Mouse (Mus musculus) embryonic facial prominence, embryonic 12.5 days (tissue): ENCODE measurements around the gene Parp12. TPM values are rescaled to one million over a fixed set of nuclear protein-coding genes. Genes with fewer than 3 reads are reported as not detected.

Experiments used
- ATAC-seq: fragments of 200-750 bp; cut with Nextera tagmentation; 2 replicates; pipeline ENCODE4 v1.8.0; 2017; ENCODE audit not compliant: insufficient number of reproducible peaks, insufficient read depth, low FRiP score, low TSS enrichment
- H3K27ac ChIP-seq: fragments of 300-500 bp; sonication (generic); 2 replicates; pipeline ENCODE4 v1.5.1; 2016; ENCODE audit warnings: mild to moderate bottlenecking
- H3K27me3 ChIP-seq: fragments of 300-500 bp; sonication (generic); 2 replicates; pipeline ENCODE4 v1.6.1; 2016; ENCODE audit warnings: mild to moderate bottlenecking, moderate library complexity
- H3K36me3 ChIP-seq: fragments of 300-500 bp; sonication (generic); 2 replicates; pipeline ENCODE4 v1.6.1; 2016; ENCODE audit warnings: mild to moderate bottlenecking
- H3K4me1 ChIP-seq: fragments of 300-500 bp; sonication (generic); 2 replicates; pipeline ENCODE4 v1.6.1; 2016
- H3K4me2 ChIP-seq: fragments of 300-500 bp; sonication (generic); replicated peaks from 2 replicates; pipeline ENCODE4 v1.6.1; 2016; ENCODE audit warnings: mild to moderate bottlenecking, moderate library complexity
- H3K4me3 ChIP-seq: fragments of 300-500 bp; sonication (generic); 2 replicates; pipeline ENCODE4 v1.5.1; 2016; ENCODE audit warnings: mild to moderate bottlenecking
- H3K9ac ChIP-seq: fragments of 300-500 bp; sonication (generic); 2 replicates; pipeline ENCODE4 v1.6.1; 2016; ENCODE audit warnings: mild to moderate bottlenecking, moderate library complexity
- H3K9me3 ChIP-seq: fragments of 300-500 bp; sonication (generic); 2 replicates; pipeline ENCODE4 v1.6.1; 2016; ENCODE audit warnings: mild to moderate bottlenecking, moderate library complexity
- WGBS: fragments of 180-500 bp; shearing (Covaris S2); methylation state at CpG from one replicate; pipeline ENCODE4 v1.1.7; 2016; 5-methylcytosine and 5-hydroxymethylcytosine counted together
- polyA plus RNA-seq: library from polyadenylated mRNA; unstranded; fragments of >200 nt; fragmentation: Nextera tagmentation; extraction: Ambion mirVana; gene quantifications from 2 replicates; pipeline ENCODE4 v1.2.1, GENCODE M21; 2016

Parp12 gene
- polyA plus RNA-seq, 1 experiment from 2014 or later, result 5.3 TPM

- no peak overlapping the region for H3K4me3 ChIP-seq
- H3K27me3 ChIP-seq, result no peaks in the 10 kb centered on the region
- no peak overlapping the region for H3K9ac ChIP-seq
- no peaks in the 10 kb centered on the region for H3K36me3 ChIP-seq
- ATAC-seq, result no peak
- 62% methylated on average over 2 of the region's 2 CpGs for WGBS
- H3K4me1 ChIP-seq, result no peaks in the 10 kb centered on the region
- H3K4me2 ChIP-seq, result no peak overlapping the region
- no peak overlapping the region for H3K27ac ChIP-seq
- H3K9me3 ChIP-seq, result no peaks in the 10 kb centered on the region
Observed at GRCm38 (mm10) chr6:39106812-39107211, 11.3 kb downstream of the Parp12 start.

DNA sequence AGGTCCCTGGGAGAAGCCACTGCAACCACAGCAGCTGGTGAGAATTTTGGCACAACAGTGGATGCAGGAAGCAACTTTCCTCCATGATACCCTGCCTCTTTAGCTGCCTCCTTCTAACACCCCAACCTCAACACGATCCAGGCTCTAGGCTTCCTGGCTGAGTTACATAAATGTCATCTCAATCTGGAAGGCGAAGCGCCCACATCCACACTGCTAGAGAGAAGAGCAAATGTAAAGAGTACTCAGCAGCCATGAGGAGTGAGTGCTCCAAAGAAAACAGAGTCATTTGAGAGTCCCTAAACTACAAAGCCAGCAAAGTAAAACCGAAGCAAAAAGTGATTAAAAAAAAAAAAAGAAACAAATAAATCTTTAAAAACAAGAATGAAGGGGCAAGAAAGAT, 13.5 kb downstream of the Parp12 start:
- Histone ChIP-seq H3K27ac (no peak overlapping the region), H3K9me3 (no peaks in the 10 kb centered on the region), H3K9ac (no peak overlapping the region), H3K36me3 (no peaks in the 10 kb centered on the region), H3K4me2 (no peak overlapping the region), H3K4me1 (no peaks in the 10 kb centered on the region), H3K27me3 (no peaks in the 10 kb centered on the region), H3K4me3 (no peak overlapping the region)
- ATAC-seq, result no peak
- 71% methylated on average over 4 of the region's 4 CpGs for WGBS

GRCm38 (mm10) chr6:39076498-39076897, 41.7 kb downstream of the Parp12 start:
- H3K9me3 ChIP-seq, result no peaks in the 10 kb centered on the region
- no peaks in the 10 kb centered on the region for H3K36me3 ChIP-seq
- peaks cover 11% of the 10 kb centered on the region; the same call in 1 of the 2 replicates for H3K4me1 ChIP-seq
- H3K4me3 ChIP-seq, result no peak overlapping the region
- H3K27ac ChIP-seq, result no peak overlapping the region
- ATAC-seq, result no peak
- no peaks in the 10 kb centered on the region for H3K27me3 ChIP-seq
- no peak overlapping the region for H3K9ac ChIP-seq
- H3K4me2 ChIP-seq, result no peak overlapping the region

GRCm38 (mm10) chr6:39074186-39074585, 44.0 kb downstream of the Parp12 start:
- H3K27ac ChIP-seq, result no peak overlapping the region
- H3K4me2 ChIP-seq, result no peak overlapping the region
- no peaks in the 10 kb centered on the region for H3K27me3 ChIP-seq
- no peak overlapping the region for H3K9ac ChIP-seq
- H3K4me3 ChIP-seq, result no peak overlapping the region
- H3K4me1 ChIP-seq, result peaks cover 11% of the 10 kb centered on the region; the same call in 1 of the 2 replicates
- no peak for ATAC-seq
- H3K9me3 ChIP-seq, result no peaks in the 10 kb centered on the region
- H3K36me3 ChIP-seq, result no peaks in the 10 kb centered on the region

DNA sequence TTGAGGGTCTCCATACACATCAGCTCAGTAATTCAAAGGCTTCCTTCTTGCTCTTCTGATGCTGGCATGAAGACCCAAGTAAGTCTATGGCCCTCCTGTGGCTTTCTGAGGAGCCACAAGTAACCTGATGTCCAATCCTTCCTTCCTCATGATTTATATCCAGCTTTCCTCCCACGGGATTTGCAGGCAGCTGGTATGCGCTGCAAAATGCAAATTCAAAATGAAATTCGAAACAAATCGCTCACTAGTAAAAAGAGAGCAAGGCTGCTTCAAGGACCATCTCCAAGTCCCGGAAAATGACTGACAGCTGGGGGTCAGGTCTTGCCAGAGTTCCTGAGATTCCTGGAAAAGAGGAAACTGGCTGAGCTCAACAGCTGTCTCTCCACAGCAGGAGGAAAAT, 45.5 kb downstream of the Parp12 start:
- no peaks in the 10 kb centered on the region for H3K9me3 ChIP-seq
- no peaks in the 10 kb centered on the region for H3K27me3 ChIP-seq
- H3K4me3 ChIP-seq, result no peak overlapping the region
- no peaks in the 10 kb centered on the region for H3K36me3 ChIP-seq
- H3K4me2 ChIP-seq, result no peak overlapping the region
- no peak overlapping the region for H3K27ac ChIP-seq
- no peak for ATAC-seq
- H3K4me1 ChIP-seq, result peaks cover 11% of the 10 kb centered on the region; the same call in 1 of the 2 replicates
- WGBS, result 28% methylated on average over 5 of the region's 5 CpGs
- no peak overlapping the region for H3K9ac ChIP-seq

- H3K4me1 ChIP-seq, result no peaks in the 10 kb centered on the region; the same call in 1 of the 2 replicates
- H3K4me3 ChIP-seq, result no peak overlapping the region
- H3K27me3 ChIP-seq, result no peaks in the 10 kb centered on the region
- no peak overlapping the region for H3K27ac ChIP-seq
- H3K9ac ChIP-seq, result no peak overlapping the region
- no peak for ATAC-seq
- no peaks in the 10 kb centered on the region for H3K36me3 ChIP-seq
- no peak overlapping the region for H3K4me2 ChIP-seq
- H3K9me3 ChIP-seq, result no peaks in the 10 kb centered on the region
- WGBS, result 44% methylated on average over 12 of the region's 12 CpGs
Observed at GRCm38 (mm10) chr6:39066935-39067578, 51.1 kb downstream of the Parp12 start.

- 55% methylated on average over 2 of the region's 2 CpGs for WGBS
- Histone ChIP-seq H3K4me2 (no peak overlapping the region), H3K9ac (no peak overlapping the region), H3K4me3 (no peak overlapping the region), H3K27ac (no peak overlapping the region), H3K4me1 (peaks cover 9% of the 10 kb centered on the region; the same call in 1 of the 2 replicates), H3K36me3 (no peaks in the 10 kb centered on the region), H3K9me3 (no peaks in the 10 kb centered on the region), H3K27me3 (no peaks in the 10 kb centered on the region)
- no peak for ATAC-seq
Observed at GRCm38 (mm10) chr6:39063541-39063940, 54.6 kb downstream of the Parp12 start.

GRCm38 (mm10) chr6:39061180-39061579, 57.0 kb downstream of the Parp12 start:
- Histone ChIP-seq H3K4me3 (no peak overlapping the region), H3K9me3 (no peaks in the 10 kb centered on the region), H3K27ac (no peak overlapping the region), H3K36me3 (no peaks in the 10 kb centered on the region), H3K9ac (no peak overlapping the region), H3K27me3 (no peaks in the 10 kb centered on the region), H3K4me2 (no peak overlapping the region), H3K4me1 (peaks cover 9% of the 10 kb centered on the region; the same call in 1 of the 2 replicates)
- no peak for ATAC-seq
- 56% methylated on average over 4 of the region's 4 CpGs for WGBS

DNA sequence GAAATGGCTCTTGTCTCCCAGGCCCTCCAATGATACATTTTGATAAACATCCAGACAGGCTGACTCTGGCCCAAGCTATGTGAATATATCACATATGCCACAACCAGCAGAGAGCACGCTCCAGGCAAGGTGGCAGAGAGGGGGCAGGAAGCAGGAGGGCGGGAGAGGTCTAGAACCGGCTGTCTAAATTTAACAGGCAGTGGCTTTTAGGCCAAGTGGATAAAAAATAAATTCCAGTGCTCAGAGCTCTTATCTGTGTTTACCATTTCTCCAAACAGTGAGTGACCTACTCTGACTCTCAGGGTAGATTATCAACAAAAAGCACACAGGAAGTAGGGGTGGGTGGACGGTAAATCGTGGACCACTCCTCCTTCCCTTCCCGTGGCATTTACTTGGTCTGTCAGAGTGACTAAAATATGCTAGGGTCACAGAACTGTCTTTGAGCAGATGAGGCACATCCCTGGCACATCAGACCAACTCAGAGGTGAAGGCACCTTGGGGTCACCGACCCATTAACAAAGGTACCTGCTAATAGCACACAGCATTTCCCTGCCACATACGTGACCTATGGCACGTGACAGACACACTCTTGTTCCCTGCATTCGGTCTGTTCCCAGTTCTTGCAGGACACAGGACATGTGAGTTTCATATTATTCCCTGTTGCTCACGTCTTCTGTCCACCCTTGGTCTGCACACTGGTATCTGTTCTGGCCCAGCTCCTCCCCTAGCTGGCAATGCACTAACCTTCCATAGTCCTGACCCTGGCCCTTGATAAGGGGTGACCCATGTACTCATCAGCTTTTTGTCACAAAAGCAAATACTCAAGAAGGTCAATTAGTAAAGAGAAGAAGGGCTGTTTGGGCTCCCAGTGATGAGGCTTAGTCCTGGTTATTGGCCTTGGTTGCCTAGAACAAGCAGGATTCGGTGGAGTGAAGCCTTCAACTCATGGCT, 58.3 kb downstream of the Parp12 start:
- Histone ChIP-seq H3K4me2 (no peak overlapping the region), H3K27me3 (no peaks in the 10 kb centered on the region; the same call in 1 of the 2 replicates), H3K9ac (no peak overlapping the region), H3K4me3 (no peak overlapping the region), H3K27ac (no peak overlapping the region), H3K9me3 (no peaks in the 10 kb centered on the region), H3K36me3 (no peaks in the 10 kb centered on the region), H3K4me1 (peaks cover 9% of the 10 kb centered on the region; the same call in 1 of the 2 replicates)
- no peak for ATAC-seq
- WGBS, result 74% methylated on average over 12 of the region's 12 CpGs

DNA sequence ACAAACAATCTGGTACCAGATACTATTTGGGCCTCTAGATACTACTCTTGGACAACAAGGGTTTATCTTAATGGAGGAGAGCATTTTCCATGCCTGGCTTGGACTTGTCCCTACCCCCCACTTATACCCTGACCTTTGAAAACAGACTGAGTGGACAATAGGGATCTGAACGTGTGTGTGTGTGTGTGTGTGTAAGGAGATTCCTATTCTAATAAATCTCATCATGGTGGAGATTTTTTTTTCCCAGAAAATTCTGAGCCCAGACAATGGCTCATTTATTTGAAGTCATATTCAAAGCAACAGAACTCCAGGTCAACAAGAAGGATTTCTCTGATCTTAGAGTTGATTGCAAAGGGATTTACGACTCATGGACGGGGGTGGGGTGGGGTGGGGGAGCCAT, 59.2 kb downstream of the Parp12 start:
- H3K36me3 ChIP-seq, result no peaks in the 10 kb centered on the region

GRCm38 (mm10) chr6:39058389-39058788, 59.8 kb downstream of the Parp12 start:
- Histone ChIP-seq H3K4me2 (no peak overlapping the region), H3K9me3 (no peaks in the 10 kb centered on the region), H3K27me3 (no peaks in the 10 kb centered on the region; the same call in 1 of the 2 replicates), H3K36me3 (no peaks in the 10 kb centered on the region), H3K27ac (no peak overlapping the region), H3K4me1 (peaks cover 9% of the 10 kb centered on the region; the same call in 1 of the 2 replicates), H3K9ac (no peak overlapping the region), H3K4me3 (no peak overlapping the region)
- ATAC-seq, result no peak
- WGBS, result 61% methylated on average over 3 of the region's 3 CpGs

More for the DNA sequence above, 59.2 kb downstream of the Parp12 start:
- WGBS, result 82% methylated on average over 3 of the region's 3 CpGs
- no peak for ATAC-seq
- H3K4me3 ChIP-seq, result no peak overlapping the region
- no peak overlapping the region for H3K27ac ChIP-seq
- no peaks in the 10 kb centered on the region for H3K9me3 ChIP-seq
- H3K4me1 ChIP-seq, result peaks cover 9% of the 10 kb centered on the region; the same call in 1 of the 2 replicates
- no peak overlapping the region for H3K4me2 ChIP-seq
- no peaks in the 10 kb centered on the region; the same call in 1 of the 2 replicates for H3K27me3 ChIP-seq
- H3K9ac ChIP-seq, result no peak overlapping the region

DNA sequence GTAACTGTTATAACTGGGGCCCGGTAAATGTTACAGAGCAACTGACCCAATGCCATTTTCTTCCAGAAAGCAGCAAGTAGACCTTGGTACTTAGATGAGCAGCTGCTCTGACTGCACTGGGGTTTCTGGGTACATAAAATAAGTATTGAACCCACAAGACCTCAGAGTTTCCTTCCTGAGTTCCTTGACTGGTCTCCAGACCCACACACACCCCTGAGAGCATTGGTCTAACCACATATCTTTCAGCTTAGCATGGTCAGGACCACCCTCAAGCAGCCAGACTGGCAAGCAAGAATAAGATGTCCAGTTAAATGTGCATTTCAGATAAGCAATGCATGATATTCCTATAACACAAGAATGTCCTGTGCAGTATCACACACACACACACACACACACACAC, 61.0 kb downstream of the Parp12 start:
- ATAC-seq, result no peak
- Histone ChIP-seq H3K27ac (no peak overlapping the region), H3K36me3 (no peaks in the 10 kb centered on the region)

More for the DNA sequence above, 61.0 kb downstream of the Parp12 start:
- H3K9me3 ChIP-seq, result no peaks in the 10 kb centered on the region
- 95% methylated on average over 1 of the region's 1 CpGs for WGBS
- peaks cover 9% of the 10 kb centered on the region; the same call in 1 of the 2 replicates for H3K4me1 ChIP-seq
- H3K4me2 ChIP-seq, result no peak overlapping the region
- no peak overlapping the region for H3K4me3 ChIP-seq
- no peaks in the 10 kb centered on the region; the same call in 1 of the 2 replicates for H3K27me3 ChIP-seq
- no peak overlapping the region for H3K9ac ChIP-seq
